Mouse (Mus musculus): ENCODE measurements around the gene Gm49359.
"Not testable (repeated sequence)": the region's sequence is repeated elsewhere in the genome, so short reads cannot be mapped to it uniquely, and the experiment has no call there.

Gene Gm49359

DNA sequence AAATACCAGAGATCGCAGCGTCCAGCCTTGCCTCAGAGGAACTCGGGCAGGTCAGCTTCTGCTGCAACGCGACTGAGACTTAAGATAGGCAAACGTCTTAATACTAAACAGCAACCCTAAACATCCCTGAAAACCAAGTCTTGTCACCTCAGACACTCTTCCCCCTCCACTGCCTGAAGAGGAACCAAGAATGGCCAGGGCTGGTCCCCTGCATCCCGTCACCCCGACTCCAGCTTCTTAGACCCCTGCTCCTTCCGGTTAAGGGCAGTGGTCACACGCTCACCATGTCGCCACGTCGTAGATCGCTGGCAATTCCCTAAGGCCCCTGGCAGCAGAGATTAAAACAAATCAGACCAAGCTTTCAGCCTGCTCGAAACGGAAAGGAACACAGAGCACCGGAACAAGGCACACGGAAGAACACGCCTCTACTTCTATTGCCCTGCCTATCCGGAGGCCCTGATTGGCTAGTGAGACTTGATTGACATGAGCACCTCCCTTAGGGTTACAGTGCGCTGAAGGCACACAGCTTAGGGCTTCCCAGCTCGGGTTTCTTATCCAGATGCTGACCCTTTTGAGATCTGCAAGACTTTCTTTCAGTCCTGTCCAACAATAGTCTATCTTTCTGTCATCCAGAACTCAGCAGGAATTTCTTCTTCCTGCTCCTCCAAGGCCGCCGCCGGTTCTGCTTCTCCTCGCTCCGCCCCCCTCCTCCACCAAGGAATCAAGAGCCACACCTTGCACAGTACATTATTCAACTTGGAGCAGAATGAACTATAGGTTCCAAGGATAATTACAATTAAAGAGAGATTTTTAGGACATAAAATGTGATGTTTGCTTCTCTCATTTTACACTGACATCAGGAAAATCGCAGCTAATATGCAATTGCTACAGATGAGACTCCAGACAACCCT lies at the start of gene Gm49359:
TSS of gene Gm49359 (minus strand) at position 409 of the 911 bp plus-strand sequence.
- peak; percentile 91 to 92 for DNase-seq (ENCODE audit: low spot score in 2 of 2)

DNA sequence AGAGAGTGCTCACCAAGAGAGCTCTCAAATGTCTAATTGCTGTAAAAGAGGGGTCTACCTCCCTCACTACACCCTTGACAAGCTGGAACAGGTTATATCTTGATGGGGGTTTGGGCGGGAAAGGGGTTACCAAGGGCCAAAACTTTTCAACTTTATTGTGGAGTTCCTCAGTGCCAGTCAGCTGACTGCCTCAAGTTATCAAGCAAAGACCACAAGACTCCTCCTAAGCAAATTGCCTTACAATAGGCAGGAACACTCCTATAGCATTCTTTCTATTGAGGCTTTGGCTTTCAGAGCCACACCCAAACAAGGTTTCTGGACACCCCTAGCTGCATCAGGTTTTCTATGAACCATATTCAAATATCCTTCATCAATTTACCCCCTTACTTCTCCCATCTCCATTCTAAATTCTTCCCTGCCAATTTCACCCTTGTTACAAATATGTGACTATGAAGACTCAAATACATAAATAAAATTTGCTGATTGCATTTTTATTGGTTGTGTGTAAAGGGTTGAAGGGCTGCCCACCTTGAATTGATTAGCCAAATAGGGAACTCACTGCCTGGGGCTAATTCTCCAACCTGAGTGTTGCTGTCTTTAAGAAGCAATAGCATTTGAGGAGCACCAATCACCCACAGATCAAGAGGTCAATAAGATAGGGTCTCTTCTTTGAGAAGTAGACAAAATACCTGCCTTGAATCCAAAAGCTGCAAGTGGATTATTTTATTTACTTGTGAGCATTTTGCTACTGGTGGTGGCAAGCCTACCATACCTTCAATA lies 44.2 kb upstream of the Gm49359 start:
- DNase-seq (ENCODE audit: low spot score in 2 of 2): not testable (repeated sequence)

- DNase-seq (ENCODE audit: low spot score in 2 of 2): not testable (repeated sequence)
Measured at GRCm38 (mm10) chr13:62472661-62473060, 6.0 kb upstream of the Gm49359 start.

- not testable (repeated sequence) for DNase-seq (ENCODE audit: low spot score in 2 of 2)
Measured at GRCm38 (mm10) chr13:62469947-62470346, 3.3 kb upstream of the Gm49359 start.
